Mouse (Mus musculus) lung, adult 2 months (tissue): ENCODE results near the gene Fam129b.

Experiments used
- CTCF ChIP-seq: fragments of 200-500 bp; IDR thresholded peaks from 2 replicates; pipeline ENCODE4 v1.5.1; 2011; ENCODE audit warnings: mild to moderate bottlenecking, low read length, control low read depth; ENCODE audit not compliant: insufficient read depth
- POLR2A ChIP-seq: fragments of 200-500 bp; IDR thresholded peaks from 2 replicates; pipeline ENCODE4 v1.6.1; 2011; ENCODE audit warnings: low read depth, mild to moderate bottlenecking, control low read depth, low read length, borderline replicate concordance; ENCODE audit errors: extremely low read depth

GRCm38 (mm10) chr2:32845572-32846100 is 30.3 kb upstream of the Fam129b start:
- TF ChIP-seq POLR2A (no peak), CTCF (no peak)
